Mouse (Mus musculus) gastrocnemius, adult 8-10 months (tissue): Measurements from ENCODE around the gene Eef1akmt1. TPM values are rescaled to one million over a fixed set of nuclear protein-coding genes. Genes with fewer than 3 reads are reported as not detected.

Source experiments
- DNase-seq, 2 experiments: peaks; one replicate each; pipeline ENCODE4 v3.0.0; 2022; ENCODE audit warnings: low spot score in 2 of 2
- total RNA-seq, 4 experiments: library from RNA; stranded (reverse); gene quantifications; 2 replicates each; pipeline ENCODE4 v1.2.4; 2022

Gene Eef1akmt1
- total RNA-seq, 4 experiments from 2014 or later: 43.7 to 52.2 (median 47.1) TPM

DNA sequence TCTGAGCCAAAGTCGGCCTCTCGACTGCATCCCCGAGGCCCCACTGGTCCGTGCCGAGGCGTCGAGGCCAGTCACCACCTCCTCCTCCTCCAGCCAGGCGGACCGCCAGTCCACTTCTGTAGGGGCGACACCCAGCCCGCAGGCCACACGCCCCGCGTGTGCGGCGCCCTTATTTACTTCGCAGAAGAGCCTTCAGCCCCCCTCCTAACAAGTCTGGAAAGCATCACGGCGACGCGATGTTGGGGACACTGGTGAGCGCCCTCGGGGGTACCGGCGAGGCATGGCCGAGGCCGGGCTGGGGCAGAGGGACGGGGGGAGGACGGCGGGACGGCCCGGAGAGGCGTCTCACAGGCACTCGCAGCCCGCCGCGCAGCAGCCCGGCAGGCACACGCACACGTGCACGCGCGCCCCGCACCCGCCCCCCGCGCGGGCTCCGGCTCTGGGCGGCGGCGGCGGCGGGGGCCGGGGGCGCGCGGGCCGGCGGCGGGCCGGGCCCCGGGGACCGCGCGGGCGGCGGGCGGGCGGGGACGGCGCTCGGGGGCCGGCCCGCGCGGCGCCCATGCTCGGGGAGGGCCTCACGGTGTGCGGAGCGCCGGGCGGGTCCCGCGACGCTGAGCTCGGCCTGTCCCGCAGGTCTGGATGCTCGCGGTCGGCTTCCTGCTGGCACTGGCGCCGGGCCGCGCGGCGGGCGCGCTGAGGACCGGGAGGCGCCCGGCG lies 46.6 kb downstream of the Eef1akmt1 start, which contains the start of gene Il17d:
Gene Il17d (plus strand): TSS at position 107 of the 717 bp plus-strand sequence.
- DNase-seq: no peak

GRCm38 (mm10) chr14:57523762-57524161 lies 47.6 kb downstream of the Eef1akmt1 start:
- no peak for DNase-seq

DNA sequence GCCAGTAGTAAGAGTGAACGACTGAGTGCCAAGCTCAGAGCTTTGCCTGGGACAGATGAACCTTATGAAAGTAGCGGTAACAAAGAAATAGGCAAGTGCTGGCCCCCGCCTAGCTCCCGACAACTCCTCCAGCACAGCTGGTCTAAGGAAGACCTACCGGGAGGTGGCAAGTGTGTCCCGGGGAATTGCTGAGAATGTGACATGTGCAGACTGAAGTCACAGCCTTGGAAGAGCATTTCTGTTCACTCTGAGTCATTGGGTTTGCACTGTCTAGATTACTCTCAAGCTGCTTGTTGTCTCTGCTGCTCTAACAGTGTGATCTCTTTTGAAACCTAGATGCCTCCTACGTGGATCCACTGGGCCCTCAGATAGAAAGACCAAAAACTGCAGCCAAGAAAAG lies 54.4 kb downstream of the Eef1akmt1 start:
- no peak for DNase-seq

DNA sequence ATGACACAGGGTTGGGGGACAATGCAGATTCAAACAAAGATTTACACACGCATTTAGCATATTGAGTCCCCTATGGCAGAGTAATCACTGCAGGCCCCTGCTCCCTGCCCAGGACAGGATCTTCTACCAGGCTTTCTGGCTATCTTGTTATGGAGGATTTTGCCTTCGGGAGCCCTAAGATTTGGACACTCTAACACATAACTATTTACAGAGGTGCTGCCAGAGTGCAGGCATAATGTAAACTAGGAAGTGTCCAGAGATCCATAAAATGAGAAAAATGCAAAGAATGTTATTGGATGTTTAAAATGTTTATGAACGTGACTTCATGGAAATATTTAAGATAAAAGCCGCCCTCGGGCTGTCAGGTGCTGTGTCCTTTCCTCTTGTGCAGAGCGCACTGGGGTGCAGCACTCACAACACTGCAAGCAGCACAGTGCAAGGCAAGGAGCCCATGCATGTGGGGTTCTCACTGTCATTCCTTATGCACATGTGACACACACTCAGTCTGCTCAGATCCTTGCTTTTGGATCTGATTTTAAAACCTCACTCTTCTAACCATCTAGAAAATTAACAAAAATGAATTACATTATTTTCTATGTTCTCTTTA lies 56.2 kb downstream of the Eef1akmt1 start:
- DNase-seq: no peak

GRCm38 (mm10) chr14:57509554-57509953 lies 61.9 kb downstream of the Eef1akmt1 start:
- no peak for DNase-seq

DNA sequence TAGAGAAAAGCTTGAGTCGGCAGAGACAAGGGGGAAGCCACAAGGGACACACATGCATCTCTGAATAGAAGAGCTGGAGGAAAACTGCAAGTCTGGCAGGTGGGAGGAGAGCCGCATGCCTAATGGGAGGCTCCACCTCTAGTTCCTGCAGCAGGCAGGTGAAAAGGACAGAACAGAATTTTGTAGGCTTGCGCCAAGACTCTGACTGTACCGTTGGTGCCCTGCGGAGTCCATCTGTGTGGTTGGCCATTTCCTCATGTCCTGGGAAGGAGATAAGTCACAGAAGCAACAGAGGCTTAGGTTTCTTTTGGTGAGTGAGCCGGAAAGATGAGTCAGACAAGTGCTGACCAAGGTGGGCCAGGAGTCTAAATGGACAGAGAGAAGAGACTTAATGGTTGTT lies 67.7 kb downstream of the Eef1akmt1 start:
- no peak for DNase-seq

Other genes with a start within 250 kb of the Eef1akmt1 start
- 1 to 10 TPM; 5.1 to 6.3 (median 5.9) TPM for gene Cryl1, start 173.1 kb downstream of the Eef1akmt1 start, total RNA-seq
- gene Ift88, start 147.6 kb downstream of the Eef1akmt1 start, total RNA-seq: 1 to 10 TPM; 3.1 to 5.1 (median 4.2) TPM
- 1 to 10 TPM in 2 of 4 experiments, under 1 TPM in 2; 0.77 to 1.6 (median 1.1) TPM for gene Il17d, start 46.8 kb downstream of the Eef1akmt1 start, total RNA-seq
- gene Xpo4, start 93.8 kb upstream of the Eef1akmt1 start, total RNA-seq: 10 to 100 TPM; 10.0 to 11.7 (median 10.7) TPM
- gene Gm49361, start 174.5 kb upstream of the Eef1akmt1 start, total RNA-seq: 1 to 10 TPM in 1 of 4 experiments, under 1 TPM in 1, not detected in 2; 0.70 to 1.4 TPM
- 10 to 100 TPM; 15.7 to 23.4 (median 16.7) TPM for gene Lats2, start 186.8 kb upstream of the Eef1akmt1 start, total RNA-seq
- 10 to 100 TPM; 43.5 to 76.8 (median 67.7) TPM for gene Sap18, start 226.6 kb upstream of the Eef1akmt1 start, total RNA-seq